Mouse (Mus musculus) olfactory bulb, adult 2 months (tissue): ENCODE results near the gene Lifr. TPM values are rescaled to one million over a fixed set of nuclear protein-coding genes. Genes with fewer than 3 reads are reported as not detected.

Experiments used
- H3K27ac ChIP-seq: fragments of 200-500 bp; 2 replicates; pipeline ENCODE4 v1.5.1; 2012; ENCODE audit warnings: low read depth, low read length; ENCODE audit not compliant: insufficient read depth
- H3K4me1 ChIP-seq: fragments of 200-500 bp; 2 replicates; pipeline ENCODE4 v1.6.1; 2012; ENCODE audit warnings: low read length; ENCODE audit not compliant: control insufficient read depth, insufficient read depth
- H3K4me3 ChIP-seq: fragments of 200-500 bp; 2 replicates; pipeline ENCODE4 v1.5.1; 2012; ENCODE audit warnings: mild to moderate bottlenecking, low read depth, low read length, moderate library complexity; ENCODE audit not compliant: insufficient read depth
- CTCF ChIP-seq: fragments of 200-500 bp; IDR thresholded peaks from 2 replicates; pipeline ENCODE4 v1.5.1; 2012; ENCODE audit warnings: low read depth, mild to moderate bottlenecking, low read length, moderate library complexity; ENCODE audit not compliant: insufficient read depth
- POLR2A ChIP-seq: fragments of 200-500 bp; IDR thresholded peaks from 2 replicates; pipeline ENCODE4 v1.6.1; 2012; ENCODE audit warnings: mild to moderate bottlenecking, low read depth, low read length, moderate library complexity; ENCODE audit not compliant: insufficient read depth
- WGBS: fragments of 180-500 bp; shearing (Covaris S2); methylation state at CpG from one replicate; pipeline ENCODE4 v1.1.7; 2018; 5-methylcytosine and 5-hydroxymethylcytosine counted together
- polyA plus RNA-seq: library from polyadenylated mRNA; stranded (reverse); fragments of >200 nt; gene quantifications from 2 replicates; pipeline ENCODE4 v1.2.4, GENCODE M21; 2012; ENCODE audit warnings: low replicate concordance; ENCODE audit not compliant: missing spikeins, insufficient read depth, insufficient read length

Gene Lifr
- polyA plus RNA-seq, 1 experiment, result not detected

DNA sequence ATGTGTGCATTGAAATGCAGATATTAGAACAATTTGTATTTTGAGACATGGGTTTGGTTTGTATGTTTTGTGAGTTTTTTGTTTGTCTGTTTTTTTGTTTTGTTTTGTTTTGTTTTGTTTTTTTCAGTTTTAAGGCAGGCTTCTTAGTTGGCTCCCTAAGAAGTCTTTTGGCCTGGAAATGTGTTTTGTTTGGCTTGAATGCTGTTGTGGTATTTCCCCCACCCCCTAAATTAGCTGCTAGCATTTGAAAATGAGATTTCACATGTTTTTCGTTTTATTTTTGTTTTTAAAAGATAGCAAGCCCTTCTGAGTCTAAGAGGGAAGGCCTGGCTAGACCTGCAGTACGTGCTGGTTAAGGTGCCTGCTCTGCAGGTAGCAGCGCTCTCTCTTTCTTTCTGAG is 54.1 kb downstream of the Lifr start:
- Histone ChIP-seq H3K4me3 (no peak overlapping the region), H3K4me1 (peaks cover 22% of the 10 kb centered on the region), H3K27ac (no peak overlapping the region)
- TF ChIP-seq CTCF, result no peak
- no peak for TF ChIP-seq POLR2A
- WGBS, result 59% methylated on average over 3 of the region's 3 CpGs

DNA sequence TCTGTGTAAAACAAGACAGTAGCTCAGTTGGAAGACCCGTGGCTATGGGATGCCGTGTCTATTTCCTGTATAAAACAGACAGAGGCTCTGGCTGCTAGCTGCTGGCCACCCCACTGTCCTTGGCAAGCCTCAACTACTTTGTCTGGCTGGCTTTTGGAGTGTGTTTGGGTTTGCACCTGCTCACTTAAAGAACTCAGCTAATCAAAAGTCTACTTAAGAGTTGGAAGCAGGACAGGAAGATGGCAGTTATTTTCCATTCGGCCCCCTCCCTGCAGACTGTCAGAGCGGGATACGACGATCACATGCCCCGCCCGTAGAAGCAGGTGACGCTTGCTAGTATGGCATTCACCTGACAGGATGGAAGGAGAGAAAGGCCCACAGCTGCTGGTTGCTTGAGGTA is 54.5 kb downstream of the Lifr start:
- H3K27ac ChIP-seq, result no peak overlapping the region
- 73% methylated on average over 9 of the region's 9 CpGs for WGBS
- H3K4me1 ChIP-seq, result peaks cover 22% of the 10 kb centered on the region

DNA sequence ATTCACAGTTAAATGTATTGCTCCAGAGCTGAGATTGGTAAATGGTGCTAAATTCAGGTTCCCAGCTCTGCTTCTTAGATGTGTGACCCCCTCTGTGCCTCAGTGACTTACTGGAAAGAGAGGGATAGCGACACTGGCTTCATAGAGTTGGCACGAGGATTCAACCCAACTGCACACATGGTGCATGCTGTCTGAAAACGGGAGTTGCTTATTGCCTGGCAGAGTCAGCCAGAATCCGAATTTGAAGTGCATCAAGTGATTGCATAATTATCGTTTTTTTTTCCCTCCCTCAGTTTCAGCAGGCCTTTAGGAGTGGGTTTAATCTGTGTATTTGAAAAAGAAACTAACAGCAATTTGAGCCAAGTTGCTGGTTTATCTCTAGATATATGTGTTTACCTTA is 55.1 kb downstream of the Lifr start:
- peaks cover 23% of the 10 kb centered on the region for H3K4me1 ChIP-seq
- 31% methylated on average over 5 of the region's 5 CpGs for WGBS
- TF ChIP-seq CTCF, result no peak
- H3K27ac ChIP-seq, result no peak overlapping the region
- H3K4me3 ChIP-seq, result no peak overlapping the region

More for the DNA sequence above, 54.5 kb downstream of the Lifr start:
- H3K4me3 ChIP-seq, result no peak overlapping the region
- TF ChIP-seq POLR2A, result no peak
- TF ChIP-seq CTCF, result no peak

DNA sequence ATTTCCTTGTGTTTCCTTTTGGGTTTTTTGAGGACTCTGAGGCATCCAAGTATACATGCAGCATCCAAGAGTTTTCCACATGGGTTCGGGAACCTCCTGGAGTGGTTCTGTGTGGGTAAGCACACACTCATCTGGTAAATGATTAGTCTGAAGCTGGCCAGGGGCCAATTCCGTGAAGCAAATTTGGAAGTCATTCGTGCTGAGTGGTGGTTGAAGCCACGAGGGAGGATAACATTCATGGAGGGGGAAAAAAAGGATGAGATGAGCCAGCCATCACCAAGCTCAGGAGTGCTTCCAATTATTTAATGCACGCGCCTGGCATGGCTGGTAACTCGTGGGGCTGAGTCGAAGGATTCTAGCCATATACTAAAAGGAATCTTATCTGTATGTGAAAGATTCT is 56.1 kb downstream of the Lifr start:
- Histone ChIP-seq H3K4me3 (no peak overlapping the region), H3K27ac (no peak overlapping the region), H3K4me1 (peaks cover 18% of the 10 kb centered on the region)
- TF ChIP-seq POLR2A, result no peak
- 55% methylated on average over 8 of the region's 8 CpGs for WGBS

DNA sequence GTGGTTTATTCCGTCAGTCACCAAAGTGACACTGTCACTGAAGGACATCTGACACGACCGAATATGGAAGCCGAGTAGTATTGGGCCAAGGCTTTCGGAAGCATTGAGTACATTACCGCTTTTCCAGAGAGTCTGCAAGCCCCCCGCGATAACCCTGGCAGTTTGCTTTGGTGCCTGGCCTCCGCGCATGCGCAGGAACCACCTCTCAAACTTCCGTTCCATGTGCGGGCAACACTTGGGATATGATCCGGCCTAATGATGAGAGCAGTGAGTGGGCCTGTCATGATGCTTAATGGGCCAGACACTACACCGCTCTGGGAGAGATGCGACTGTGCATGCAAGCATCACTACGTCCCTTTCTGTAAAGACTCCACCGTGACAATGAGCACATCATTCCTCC is 59.4 kb downstream of the Lifr start:
- no peak overlapping the region for H3K4me3 ChIP-seq
- 98% methylated on average over 18 of the region's 18 CpGs for whole genome bisulfite sequencing
- H3K27ac ChIP-seq, result no peak overlapping the region
- TF ChIP-seq CTCF (no peak), POLR2A (no peak)
- H3K4me1 ChIP-seq, result peaks cover 20% of the 10 kb centered on the region

DNA sequence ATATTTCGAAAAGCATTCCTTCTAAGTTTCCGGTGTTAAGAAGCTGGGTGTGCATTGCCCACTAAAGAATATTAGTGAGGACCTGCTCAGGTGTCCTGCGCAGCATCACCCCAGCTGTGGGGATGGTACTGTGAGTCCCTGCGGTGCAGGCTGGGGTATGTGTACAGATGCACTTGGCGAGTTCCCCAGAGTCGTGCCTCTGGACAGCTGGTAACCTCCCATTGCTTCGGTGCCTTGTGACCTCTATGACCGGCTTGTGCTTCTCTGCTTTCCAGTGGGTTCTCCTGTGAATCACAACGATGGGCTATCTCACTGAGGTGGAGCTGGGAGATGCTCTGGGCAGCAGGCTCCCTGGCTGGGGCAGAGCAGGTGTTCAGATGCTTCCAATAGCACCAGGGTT is 60.2 kb downstream of the Lifr start:
- WGBS, result 86% methylated on average over 9 of the region's 9 CpGs
- H3K4me3 ChIP-seq, result no peak overlapping the region
- no peak for TF ChIP-seq CTCF
- TF ChIP-seq POLR2A, result no peak
- no peak overlapping the region for H3K27ac ChIP-seq
- peaks cover 12% of the 10 kb centered on the region for H3K4me1 ChIP-seq

DNA sequence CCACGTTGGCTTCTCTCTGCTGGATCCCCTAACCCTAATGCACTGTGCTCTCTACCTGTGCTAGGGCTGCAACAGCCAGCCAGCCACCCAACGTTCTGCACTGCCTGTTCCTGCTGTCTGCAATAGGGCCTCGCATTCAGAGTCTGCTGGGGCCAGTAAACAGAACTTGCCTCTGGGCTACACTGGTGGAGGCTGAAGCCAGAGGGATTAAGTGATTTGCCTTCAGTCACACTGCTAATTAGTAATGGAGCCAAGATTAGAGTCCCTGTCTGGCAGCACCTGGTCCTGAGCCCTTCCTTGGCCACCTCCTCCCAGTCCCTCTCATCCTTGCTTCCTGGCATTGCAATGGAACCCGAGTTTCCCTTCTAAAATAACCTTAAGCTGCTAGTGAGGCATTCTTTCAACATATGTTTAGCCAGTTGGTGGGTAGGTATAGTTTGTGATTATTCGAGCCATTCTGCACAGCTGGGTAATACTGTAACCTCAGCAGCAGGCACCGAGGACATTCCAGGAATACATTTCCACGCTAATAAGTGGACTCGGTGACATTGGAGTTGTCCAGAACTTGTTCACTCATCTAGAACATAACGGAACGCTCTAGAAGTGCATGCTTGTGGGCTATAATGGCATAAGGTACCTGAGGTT is 61.8 kb downstream of the Lifr start:
- Histone ChIP-seq H3K4me1 (peaks cover 12% of the 10 kb centered on the region), H3K4me3 (no peak overlapping the region), H3K27ac (no peak overlapping the region)
- 71% methylated on average over 10 of the region's 10 CpGs for WGBS
- no peak for TF ChIP-seq POLR2A

DNA sequence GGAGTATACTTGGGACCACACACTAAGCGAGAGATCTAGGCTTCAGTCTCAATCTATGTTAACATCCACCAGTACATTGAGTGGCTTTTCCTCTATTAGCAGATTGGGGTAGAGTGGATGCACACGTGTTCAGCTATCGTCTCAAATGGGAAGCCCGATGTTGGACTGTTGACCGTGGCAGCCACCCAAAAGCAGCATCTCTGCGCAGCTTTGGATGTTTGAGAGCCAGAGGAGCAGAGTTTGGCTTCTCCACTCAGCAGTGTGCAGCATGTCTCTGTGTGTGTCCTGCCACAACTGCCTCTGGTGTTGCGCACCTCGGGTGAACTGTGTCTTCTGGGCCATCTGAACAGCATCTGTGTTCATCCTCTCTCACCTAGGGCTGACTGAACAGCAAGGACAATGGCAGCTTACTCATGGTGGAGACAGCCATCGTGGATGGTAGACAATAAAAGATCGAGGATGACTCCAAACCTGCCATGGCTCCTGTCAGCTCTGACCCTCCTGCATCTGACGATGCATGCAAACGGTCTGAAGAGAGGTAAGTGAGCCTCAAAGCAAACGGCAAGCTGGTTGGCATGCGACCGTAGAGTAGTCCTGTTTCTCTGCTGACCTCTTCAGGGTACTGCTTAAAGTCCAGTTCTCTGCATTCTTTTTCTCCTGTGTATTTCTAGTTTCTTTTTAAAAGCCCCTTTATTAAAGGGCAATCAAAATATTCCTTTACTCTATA is 63.8 kb downstream of the Lifr start:
- Histone ChIP-seq H3K27ac (no peak overlapping the region; the same call in 1 of the 2 replicates), H3K4me3 (no peak overlapping the region), H3K4me1 (peaks cover 15% of the 10 kb centered on the region)
- TF ChIP-seq CTCF (no peak), POLR2A (no peak)
- 73% methylated on average over 15 of the region's 15 CpGs for WGBS

DNA sequence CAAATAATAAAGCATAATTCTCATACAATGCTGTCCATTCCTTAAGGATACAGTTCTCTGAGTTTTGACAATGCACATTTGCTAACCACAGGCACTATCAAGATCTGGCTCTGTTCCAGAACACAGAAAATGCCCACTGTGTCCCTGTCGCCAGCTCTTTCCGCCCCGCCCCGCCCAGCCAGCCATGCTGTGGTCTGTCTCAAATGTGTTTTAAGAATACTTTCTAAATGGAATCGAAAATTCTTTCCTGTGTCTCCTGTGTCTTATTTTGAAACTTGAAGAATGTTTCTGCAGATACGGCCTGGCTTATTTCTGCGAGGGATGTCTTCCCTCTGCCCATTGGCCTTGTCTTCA is 64.3 kb downstream of the Lifr start:
- peaks cover 15% of the 10 kb centered on the region for H3K4me1 ChIP-seq
- no peak overlapping the region for H3K4me3 ChIP-seq
- WGBS, result 59% methylated on average over 7 of the region's 7 CpGs
- TF ChIP-seq CTCF (no peak), POLR2A (no peak)
- no peak overlapping the region for H3K27ac ChIP-seq
